Mouse (Mus musculus) left cerebral cortex, postnatal 25 days (tissue): ENCODE measurements around the gene Mon1b. TPM values are rescaled to one million over a fixed set of nuclear protein-coding genes. Genes with fewer than 3 reads are reported as not detected.

Source experiments
- DNase-seq, 2 experiments: peaks; one replicate each; pipeline ENCODE4 v3.0.0; 2022; ENCODE audit warnings: low spot score in 2 of 2, mixed read lengths in 1 of 2
- intact Hi-C: fragments of 180-260 bp; cut with DNase I; formaldehyde crosslinking; loops from one replicate; pipeline ENCODE4 v1.15.1; 2025
- total RNA-seq, 2 experiments: library from RNA; stranded (reverse); gene quantifications; 2 replicates each; pipeline ENCODE4 v1.2.3; 2021

Mon1b gene
- total RNA-seq, 2 experiments from 2014 or later = 23.7 to 26.0 TPM

DNA sequence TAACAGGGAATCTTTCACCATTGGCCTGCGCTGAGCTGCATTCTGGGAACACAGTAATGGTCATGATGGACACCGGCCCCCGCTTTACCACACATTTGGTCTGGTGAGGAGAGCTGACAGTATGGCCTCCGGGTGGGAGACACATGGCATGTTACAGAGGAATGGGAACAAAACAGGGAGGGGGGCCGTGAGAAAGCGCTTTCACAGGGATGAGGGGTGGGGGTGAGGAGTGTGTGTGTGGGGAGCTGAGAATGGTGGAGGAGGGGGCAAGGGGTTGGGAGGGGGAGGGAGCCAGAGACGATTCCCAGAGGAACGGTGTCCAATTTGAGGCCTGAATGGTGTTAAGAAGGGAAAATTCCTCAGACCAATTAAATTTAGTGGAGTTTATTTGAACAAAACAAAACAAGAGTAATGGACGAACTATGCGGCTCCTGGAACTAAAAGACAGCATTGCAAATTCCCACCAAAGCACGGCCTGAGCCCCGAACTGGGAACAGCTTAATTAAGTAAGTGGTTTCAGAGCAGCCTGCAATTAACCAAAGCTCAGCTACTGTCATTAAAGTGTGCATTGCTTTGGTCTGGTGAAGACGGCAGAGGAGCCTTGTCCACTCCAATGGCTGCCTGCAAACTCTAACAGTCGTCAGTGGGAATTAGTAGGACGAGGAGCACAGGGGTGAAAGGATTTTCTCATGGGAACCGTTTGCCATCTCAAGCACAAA lies 31.5 kb downstream of the Mon1b start:
- no peak for DNase-seq
- intact Hi-C loops = loop anchor here (5.0 kb wide), 1 partner anchor 410 kb away; no protein-coding TSS in a partner anchor

DNA sequence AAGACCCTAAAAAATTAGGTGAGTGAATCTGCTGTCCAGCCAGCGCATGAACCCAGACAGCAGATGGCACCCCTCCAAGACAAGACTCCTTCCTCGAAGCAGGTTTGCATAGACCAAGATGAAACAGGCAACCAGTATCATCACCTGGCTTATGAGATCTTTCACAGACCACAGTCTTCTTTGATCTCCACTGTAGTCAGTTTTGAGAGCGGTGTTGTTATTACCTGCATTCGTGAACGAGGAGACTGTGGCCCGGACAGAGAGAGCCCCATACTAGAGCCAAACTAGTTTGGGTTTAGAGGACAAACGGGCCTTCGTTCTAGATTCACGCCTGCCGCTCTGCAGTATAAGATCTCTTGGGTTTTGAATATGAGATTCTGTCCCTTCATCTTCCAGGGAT lies 34.5 kb downstream of the Mon1b start:
- no peak for DNase-seq
- intact Hi-C loops = loop anchor here (5.0 kb wide), 1 partner anchor 407 kb away; no protein-coding TSS in a partner anchor

DNA sequence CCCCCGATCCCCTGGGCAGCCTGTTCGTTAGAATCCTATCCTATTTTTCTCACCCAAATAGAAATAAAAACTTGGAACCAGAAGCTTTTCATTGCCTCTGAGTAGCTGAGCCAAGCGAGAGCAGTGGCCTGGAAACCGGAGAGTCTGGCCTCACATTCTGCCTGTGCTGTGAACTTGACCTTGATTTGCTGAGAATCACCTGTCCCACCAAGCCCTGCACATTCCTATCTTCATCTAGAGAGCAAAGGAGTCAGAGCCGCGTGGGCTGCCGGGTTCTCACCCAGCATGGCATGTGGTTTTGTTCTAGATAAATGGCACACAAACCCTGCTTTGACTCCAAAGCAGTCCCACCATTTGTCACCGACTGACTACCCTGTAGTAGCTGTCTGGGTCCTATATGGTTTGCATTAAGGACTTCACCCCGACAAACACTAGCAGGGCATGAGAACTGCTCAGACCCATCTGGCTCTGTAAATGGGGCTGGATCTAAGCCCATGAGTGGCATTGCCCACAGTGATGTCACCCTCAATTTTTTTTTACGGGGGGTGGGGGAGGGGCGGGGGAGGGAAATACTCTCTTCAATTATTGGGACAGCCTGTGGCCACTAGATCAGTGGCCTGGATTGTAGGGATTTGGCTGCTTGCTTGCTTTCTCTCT lies 37.3 kb downstream of the Mon1b start:
- DNase-seq = no peak
- intact Hi-C loops = no loop called here

- no peak for DNase-seq
- intact Hi-C loops = no loop called here
Observed at GRCm38 (mm10) chr8:113673300-113673699, 37.9 kb downstream of the Mon1b start.

GRCm38 (mm10) chr8:113674611-113675010 lies 39.2 kb downstream of the Mon1b start:
- intact Hi-C loops = no loop called here
- DNase-seq = no peak

DNA sequence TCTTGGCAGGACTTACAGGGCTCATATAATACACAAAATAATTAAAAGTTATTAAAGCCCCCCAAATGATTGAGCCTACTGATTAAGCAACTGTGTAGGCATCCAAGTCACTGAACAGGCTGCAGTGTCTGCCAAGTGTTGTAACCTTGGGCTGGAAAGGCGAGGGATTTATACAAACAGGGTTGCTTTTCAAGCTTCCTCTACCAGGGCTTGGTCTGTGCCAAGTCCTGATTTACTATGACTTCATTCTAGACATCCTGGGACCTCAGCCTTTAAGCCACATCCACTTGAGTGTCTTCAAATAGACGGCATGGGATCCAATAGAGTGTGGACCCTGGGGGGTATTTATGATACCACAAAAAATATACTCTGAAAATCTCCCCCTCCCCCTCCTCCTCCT lies 39.9 kb downstream of the Mon1b start:
- intact Hi-C loops = no loop called here
- no peak for DNase-seq

DNA sequence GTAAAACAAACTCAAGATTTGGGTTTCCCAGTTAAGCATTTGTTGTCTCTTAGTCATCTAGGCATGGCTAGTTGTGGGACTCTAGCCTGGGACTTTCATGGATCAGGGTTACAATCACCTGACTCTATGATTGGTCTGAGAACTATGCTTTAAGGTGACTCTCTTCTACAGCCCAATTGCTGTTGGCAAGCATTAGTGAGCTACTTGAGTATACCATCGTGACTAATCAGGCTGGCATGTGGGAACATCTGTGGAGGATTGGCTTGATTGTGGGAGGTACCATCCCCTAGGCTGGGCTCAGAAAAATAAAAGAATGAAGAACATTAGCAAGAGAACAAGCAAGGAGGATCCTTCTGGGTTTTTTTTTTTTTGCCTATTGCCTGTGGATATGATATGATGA lies 41.4 kb downstream of the Mon1b start:
- intact Hi-C loops = no loop called here
- no peak for DNase-seq

DNA sequence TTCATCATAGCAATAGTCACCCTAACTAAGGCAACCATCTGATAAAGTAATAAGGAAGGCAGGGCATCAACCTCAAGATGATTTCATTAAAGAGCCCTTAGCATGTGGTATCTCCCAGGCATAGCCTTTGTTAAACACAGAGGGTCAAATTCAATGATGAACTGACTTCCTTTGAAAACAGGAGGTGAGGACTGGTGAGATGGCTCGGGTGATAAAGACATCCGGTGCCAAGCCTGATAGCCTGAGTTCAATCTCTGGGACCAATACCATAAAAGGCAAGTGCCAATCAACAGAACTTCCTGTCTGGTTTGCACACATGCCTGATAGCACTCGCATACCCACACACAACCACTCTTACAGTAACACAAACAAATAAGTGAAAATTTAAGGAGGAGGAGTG lies 44.0 kb downstream of the Mon1b start:
- intact Hi-C loops = no loop called here
- no peak for DNase-seq

GRCm38 (mm10) chr8:113687889-113688542 lies 52.6 kb downstream of the Mon1b start:
- DNase-seq = no peak
- intact Hi-C loops = no loop called here

GRCm38 (mm10) chr8:113688543-113688915 lies 53.1 kb downstream of the Mon1b start:
- intact Hi-C loops = no loop called here

GRCm38 (mm10) chr8:113691622-113692343 lies 56.4 kb downstream of the Mon1b start:
- no peak for DNase-seq
- intact Hi-C loops = no loop called here

More at GRCm38 (mm10) chr8:113688543-113688915, 53.1 kb downstream of the Mon1b start:
- DNase-seq = no peak

Other genes with a start within 250 kb of the Mon1b start
- under 1 TPM in 1 of 2 experiments, not detected in 1; 0.73 TPM for gene Syce1l, start 7.6 kb downstream of the Mon1b start, total RNA-seq
- 1 to 10 TPM; 2.6 to 3.1 TPM for gene Adamts18, start 213.2 kb downstream of the Mon1b start, total RNA-seq